Mouse (Mus musculus): ENCODE measurements around the gene Abca1. TPM values are rescaled to one million over a fixed set of nuclear protein-coding genes. Genes with fewer than 3 reads are reported as not detected.

Gene Abca1
- polyA plus RNA-seq, 1 experiment from 2014 or later = 2.5 TPM

GRCm38 (mm10) chr4:53186141-53186540 is 26.4 kb upstream of the Abca1 start:
- Histone ChIP-seq H3K4me3 (ENCODE audit: low read depth, low read length) (no peak overlapping the region), H3K9ac (ENCODE audit: low read depth, low read length) (no peak overlapping the region), H3K27me3 (ENCODE audit: control insufficient read depth, insufficient read depth, low read length) (no peaks in the 10 kb centered on the region), H3K4me2 (no peak overlapping the region), H3K27ac (ENCODE audit: low read depth, low read length) (no peak overlapping the region), H3K36me3 (ENCODE audit: control insufficient read depth, insufficient read depth, low read length) (no peaks in the 10 kb centered on the region), H3K4me1 (ENCODE audit: control insufficient read depth, insufficient read depth, low read length) (no peaks in the 10 kb centered on the region), H3K9me3 (replicated peaks; ENCODE audit: control insufficient read depth, low read length) (no peaks in the 10 kb centered on the region)
- WGBS (ENCODE audit: insufficient replicate concordance) = 75% methylated on average over 4 of the region's 4 CpGs
- ATAC-seq (replicated peaks; ENCODE audit: insufficient number of reproducible peaks, low FRiP score, low TSS enrichment) = no peak

GRCm38 (mm10) chr4:53181479-53181878 is 21.8 kb upstream of the Abca1 start:
- Histone ChIP-seq H3K4me1 (ENCODE audit: control insufficient read depth, insufficient read depth, low read length) (no peaks in the 10 kb centered on the region), H3K9me3 (replicated peaks; ENCODE audit: control insufficient read depth, low read length) (no peaks in the 10 kb centered on the region), H3K27ac (ENCODE audit: low read depth, low read length) (no peak overlapping the region), H3K27me3 (ENCODE audit: control insufficient read depth, insufficient read depth, low read length) (no peaks in the 10 kb centered on the region), H3K4me2 (no peak overlapping the region), H3K36me3 (ENCODE audit: control insufficient read depth, insufficient read depth, low read length) (no peaks in the 10 kb centered on the region), H3K4me3 (ENCODE audit: low read depth, low read length) (no peak overlapping the region), H3K9ac (ENCODE audit: low read depth, low read length) (no peak overlapping the region)
- 68% methylated on average over 6 of the region's 6 CpGs for WGBS (ENCODE audit: insufficient replicate concordance)
- no peak for ATAC-seq (replicated peaks; ENCODE audit: insufficient number of reproducible peaks, low FRiP score, low TSS enrichment)

- 72% methylated on average over 10 of the region's 10 CpGs for WGBS (ENCODE audit: insufficient replicate concordance)
- no peak overlapping the region for H3K27ac ChIP-seq (ENCODE audit: low read depth, low read length)
- no peak overlapping the region for H3K4me3 ChIP-seq (ENCODE audit: low read depth, low read length)
- no peak overlapping the region for H3K9ac ChIP-seq (ENCODE audit: low read depth, low read length)
- no peaks in the 10 kb centered on the region for H3K4me1 ChIP-seq (ENCODE audit: control insufficient read depth, insufficient read depth, low read length)
- H3K9me3 ChIP-seq (replicated peaks; ENCODE audit: control insufficient read depth, low read length) = no peaks in the 10 kb centered on the region
- H3K27me3 ChIP-seq (ENCODE audit: control insufficient read depth, insufficient read depth, low read length) = no peaks in the 10 kb centered on the region
- H3K4me2 ChIP-seq = no peak overlapping the region
- no peak for ATAC-seq (replicated peaks; ENCODE audit: insufficient number of reproducible peaks, low FRiP score, low TSS enrichment)
- no peaks in the 10 kb centered on the region for H3K36me3 ChIP-seq (ENCODE audit: control insufficient read depth, insufficient read depth, low read length)
Observed at GRCm38 (mm10) chr4:53179308-53179820, 19.7 kb upstream of the Abca1 start.

GRCm38 (mm10) chr4:53178489-53178888 is 18.8 kb upstream of the Abca1 start:
- no peak for ATAC-seq (replicated peaks; ENCODE audit: insufficient number of reproducible peaks, low FRiP score, low TSS enrichment)
- Histone ChIP-seq H3K4me2 (no peak overlapping the region), H3K9ac (ENCODE audit: low read depth, low read length) (no peak overlapping the region), H3K36me3 (ENCODE audit: control insufficient read depth, insufficient read depth, low read length) (no peaks in the 10 kb centered on the region), H3K4me1 (ENCODE audit: control insufficient read depth, insufficient read depth, low read length) (no peaks in the 10 kb centered on the region), H3K9me3 (replicated peaks; ENCODE audit: control insufficient read depth, low read length) (no peaks in the 10 kb centered on the region), H3K4me3 (ENCODE audit: low read depth, low read length) (no peak overlapping the region), H3K27ac (ENCODE audit: low read depth, low read length) (no peak overlapping the region), H3K27me3 (ENCODE audit: control insufficient read depth, insufficient read depth, low read length) (no peaks in the 10 kb centered on the region)
- WGBS (ENCODE audit: insufficient replicate concordance) = 70% methylated on average over 7 of the region's 7 CpGs

GRCm38 (mm10) chr4:53177696-53178095 is 18.0 kb upstream of the Abca1 start:
- H3K36me3 ChIP-seq (ENCODE audit: control insufficient read depth, insufficient read depth, low read length) = no peaks in the 10 kb centered on the region
- no peak overlapping the region for H3K27ac ChIP-seq (ENCODE audit: low read depth, low read length)
- H3K9ac ChIP-seq (ENCODE audit: low read depth, low read length) = no peak overlapping the region
- no peak for ATAC-seq (replicated peaks; ENCODE audit: insufficient number of reproducible peaks, low FRiP score, low TSS enrichment)
- 85% methylated on average over 8 of the region's 8 CpGs for WGBS (ENCODE audit: insufficient replicate concordance)
- H3K4me3 ChIP-seq (ENCODE audit: low read depth, low read length) = no peak overlapping the region
- H3K27me3 ChIP-seq (ENCODE audit: control insufficient read depth, insufficient read depth, low read length) = no peaks in the 10 kb centered on the region
- H3K4me2 ChIP-seq = no peak overlapping the region
- no peaks in the 10 kb centered on the region for H3K9me3 ChIP-seq (replicated peaks; ENCODE audit: control insufficient read depth, low read length)
- no peaks in the 10 kb centered on the region for H3K4me1 ChIP-seq (ENCODE audit: control insufficient read depth, insufficient read depth, low read length)

GRCm38 (mm10) chr4:53174906-53175305 is 15.2 kb upstream of the Abca1 start:
- no peak overlapping the region for H3K9ac ChIP-seq (ENCODE audit: low read depth, low read length)
- H3K36me3 ChIP-seq (ENCODE audit: control insufficient read depth, insufficient read depth, low read length) = no peaks in the 10 kb centered on the region
- H3K4me3 ChIP-seq (ENCODE audit: low read depth, low read length) = no peak overlapping the region
- no peaks in the 10 kb centered on the region for H3K4me1 ChIP-seq (ENCODE audit: control insufficient read depth, insufficient read depth, low read length)
- no peaks in the 10 kb centered on the region for H3K9me3 ChIP-seq (replicated peaks; ENCODE audit: control insufficient read depth, low read length)
- no peak for ATAC-seq (replicated peaks; ENCODE audit: insufficient number of reproducible peaks, low FRiP score, low TSS enrichment)
- H3K4me2 ChIP-seq = no peak overlapping the region
- H3K27ac ChIP-seq (ENCODE audit: low read depth, low read length) = no peak overlapping the region
- no peaks in the 10 kb centered on the region for H3K27me3 ChIP-seq (ENCODE audit: control insufficient read depth, insufficient read depth, low read length)
- WGBS (ENCODE audit: insufficient replicate concordance) = 80% methylated on average over 7 of the region's 7 CpGs

GRCm38 (mm10) chr4:53170403-53170802 is 10.7 kb upstream of the Abca1 start:
- Histone ChIP-seq H3K4me3 (ENCODE audit: low read depth, low read length) (no peak overlapping the region), H3K27me3 (ENCODE audit: control insufficient read depth, insufficient read depth, low read length) (no peaks in the 10 kb centered on the region), H3K4me1 (ENCODE audit: control insufficient read depth, insufficient read depth, low read length) (no peaks in the 10 kb centered on the region), H3K36me3 (ENCODE audit: control insufficient read depth, insufficient read depth, low read length) (no peaks in the 10 kb centered on the region), H3K9me3 (replicated peaks; ENCODE audit: control insufficient read depth, low read length) (no peaks in the 10 kb centered on the region), H3K9ac (ENCODE audit: low read depth, low read length) (no peak overlapping the region), H3K27ac (ENCODE audit: low read depth, low read length) (no peak overlapping the region), H3K4me2 (no peak overlapping the region)
- ATAC-seq (replicated peaks; ENCODE audit: insufficient number of reproducible peaks, low FRiP score, low TSS enrichment) = no peak
- 70% methylated on average over 2 of the region's 2 CpGs for WGBS (ENCODE audit: insufficient replicate concordance)

GRCm38 (mm10) chr4:53165231-53165630 is 5.5 kb upstream of the Abca1 start:
- H3K9me3 ChIP-seq (replicated peaks; ENCODE audit: control insufficient read depth, low read length) = no peaks in the 10 kb centered on the region
- H3K4me1 ChIP-seq (ENCODE audit: control insufficient read depth, insufficient read depth, low read length) = no peaks in the 10 kb centered on the region
- WGBS (ENCODE audit: insufficient replicate concordance) = 84% methylated on average over 19 of the region's 25 CpGs

GRCm38 (mm10) chr4:53159176-53159575 is 519 bp downstream of the Abca1 start:
- Histone ChIP-seq H3K27me3 (ENCODE audit: control insufficient read depth, insufficient read depth, low read length) (no peaks in the 10 kb centered on the region), H3K9me3 (replicated peaks; ENCODE audit: control insufficient read depth, low read length) (no peaks in the 10 kb centered on the region), H3K4me2 (peak overlapping the region; percentile 90), H3K4me3 (ENCODE audit: low read depth, low read length) (peak overlapping the region; percentile 69), H3K36me3 (ENCODE audit: control insufficient read depth, insufficient read depth, low read length) (no peaks in the 10 kb centered on the region), H3K4me1 (ENCODE audit: control insufficient read depth, insufficient read depth, low read length) (peaks cover 3% of the 10 kb centered on the region; the same call in 1 of the 2 replicates), H3K9ac (ENCODE audit: low read depth, low read length) (peak overlapping the region; percentile 40), H3K27ac (ENCODE audit: low read depth, low read length) (no peak overlapping the region)
- under 1% methylated on average over 20 of the region's 20 CpGs for WGBS (ENCODE audit: insufficient replicate concordance)
- peak; percentile 38; the same call in 1 of the 2 replicates for ATAC-seq (replicated peaks; ENCODE audit: insufficient number of reproducible peaks, low FRiP score, low TSS enrichment)

More at GRCm38 (mm10) chr4:53165231-53165630, 5.5 kb upstream of the Abca1 start:
- no peak overlapping the region for H3K4me3 ChIP-seq (ENCODE audit: low read depth, low read length)
- H3K27me3 ChIP-seq (ENCODE audit: control insufficient read depth, insufficient read depth, low read length) = no peaks in the 10 kb centered on the region
- ATAC-seq (replicated peaks; ENCODE audit: insufficient number of reproducible peaks, low FRiP score, low TSS enrichment) = no peak
- no peak overlapping the region for H3K27ac ChIP-seq (ENCODE audit: low read depth, low read length)
- no peak overlapping the region for H3K4me2 ChIP-seq
- no peak overlapping the region for H3K9ac ChIP-seq (ENCODE audit: low read depth, low read length)
- H3K36me3 ChIP-seq (ENCODE audit: control insufficient read depth, insufficient read depth, low read length) = no peaks in the 10 kb centered on the region
